Mouse (Mus musculus) kidney, postnatal 10 days (tissue): ENCODE results near the gene Ppih.

ENCODE experiments used
- DNase-seq: peaks from one replicate; pipeline ENCODE4 v3.0.0; 2021; ENCODE audit warnings: mixed read lengths

The Ppih gene

DNA sequence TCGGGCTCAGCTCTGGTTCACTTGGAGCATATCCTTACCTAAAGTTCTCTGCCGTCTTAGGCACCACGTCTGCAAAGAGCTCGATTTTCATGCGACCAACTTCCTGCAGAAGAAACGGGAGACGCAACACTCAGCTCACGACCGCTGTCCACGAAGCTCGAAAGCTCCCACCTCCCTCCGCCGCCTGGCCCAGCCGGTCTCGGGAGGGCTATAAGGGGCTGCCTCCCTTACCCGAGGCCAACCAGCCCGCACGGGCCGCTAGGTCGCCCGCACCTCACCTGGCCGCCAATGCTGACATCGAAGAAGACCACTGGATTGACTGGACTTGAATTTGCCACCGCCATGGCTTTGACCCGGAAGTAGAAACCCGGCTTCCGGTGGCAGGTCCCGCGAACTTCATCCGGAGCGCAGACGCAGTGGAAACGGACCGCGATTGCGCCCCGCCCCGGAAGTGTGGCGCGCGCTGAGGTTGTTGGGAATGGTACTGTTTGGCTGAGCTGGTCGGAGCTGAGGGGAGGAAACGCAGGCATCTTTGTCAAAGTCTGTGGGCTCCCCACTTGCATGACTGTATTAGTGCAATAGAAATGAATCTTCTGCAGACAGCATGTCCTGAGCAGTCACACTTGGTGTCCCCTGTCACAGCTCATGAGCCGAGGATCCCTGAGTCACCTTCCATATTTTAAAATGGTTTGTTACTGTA, at the start of gene Ppih:
TSS of gene Ppih (minus strand) at position 416 of the 700 bp plus-strand sequence.
- peak; percentile 98 for DNase-seq

DNA sequence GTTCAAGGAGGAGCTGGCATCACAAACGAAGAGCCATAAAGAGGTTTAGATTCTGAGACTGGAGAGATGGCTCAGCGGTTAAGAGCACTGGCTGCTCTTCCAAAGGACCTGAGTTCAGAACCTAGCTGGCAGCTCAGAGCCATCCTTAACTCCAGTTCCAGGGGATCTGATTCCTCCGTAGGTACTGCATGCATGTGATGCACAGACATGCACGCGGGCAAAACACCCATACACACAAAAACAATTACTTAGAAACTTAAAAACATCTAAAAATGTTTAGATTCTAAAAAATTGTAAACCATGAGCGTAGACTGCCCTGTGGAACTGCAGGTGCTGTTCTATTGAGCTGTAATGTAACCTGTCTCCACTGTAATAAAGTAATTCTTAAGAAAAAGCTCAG, 49.1 kb upstream of the Ppih start:
- DNase-seq: no peak

DNA sequence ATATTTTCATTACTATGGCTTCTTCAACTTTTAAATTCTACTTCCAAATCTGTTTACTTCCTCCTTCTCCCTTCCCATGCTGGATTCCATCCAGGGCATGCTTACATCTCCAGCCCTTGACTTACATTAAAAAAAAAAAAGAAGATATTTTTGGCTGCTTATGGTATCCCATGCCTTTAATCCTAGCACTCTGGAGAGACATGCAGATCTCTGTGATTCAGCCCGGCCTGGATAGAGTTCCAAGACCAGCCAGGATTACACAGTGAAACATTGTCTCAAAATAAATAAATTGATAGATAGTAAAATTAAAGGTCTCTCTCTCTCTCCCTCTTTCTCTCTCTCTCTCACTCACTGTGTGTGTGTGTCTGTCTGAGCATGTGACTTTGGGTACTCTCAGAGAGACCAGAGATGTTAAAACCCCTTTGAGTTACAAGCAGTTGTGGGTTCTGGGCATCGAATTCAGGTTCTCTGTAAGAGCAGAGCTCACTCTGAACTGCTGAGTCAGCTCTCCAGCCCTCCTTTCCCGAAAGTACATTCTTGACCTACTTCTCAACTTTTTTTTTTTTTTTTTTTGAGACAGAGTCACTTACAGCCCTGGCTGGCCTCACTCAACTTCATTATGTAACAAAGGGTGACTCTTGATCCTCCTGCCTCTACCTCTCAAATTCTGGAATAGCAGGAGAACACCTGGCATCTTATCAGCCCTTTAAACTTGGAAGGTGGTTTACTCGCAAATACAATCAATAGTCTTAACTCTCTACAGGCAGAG, 46.6 kb upstream of the Ppih start:
- DNase-seq: no peak

DNA sequence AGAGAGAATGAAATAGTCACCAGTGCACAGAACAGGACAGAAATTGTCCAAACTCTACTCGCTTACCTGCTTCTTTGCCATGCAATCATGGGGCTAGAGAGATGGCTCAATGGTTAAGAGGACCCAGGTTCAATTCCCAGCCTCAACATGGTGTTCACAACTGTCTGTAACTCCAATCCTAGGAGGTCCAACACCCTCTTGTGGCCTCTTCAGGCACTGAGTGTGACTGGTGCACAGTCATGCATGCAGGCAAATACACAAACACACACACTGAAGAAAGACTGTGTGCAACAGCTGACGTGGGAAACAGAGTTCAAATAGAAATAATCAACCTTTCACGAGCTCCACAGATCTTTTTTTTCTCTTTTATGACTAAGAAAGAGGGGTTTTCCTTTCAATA, 41.9 kb upstream of the Ppih start:
- DNase-seq: no peak

DNA sequence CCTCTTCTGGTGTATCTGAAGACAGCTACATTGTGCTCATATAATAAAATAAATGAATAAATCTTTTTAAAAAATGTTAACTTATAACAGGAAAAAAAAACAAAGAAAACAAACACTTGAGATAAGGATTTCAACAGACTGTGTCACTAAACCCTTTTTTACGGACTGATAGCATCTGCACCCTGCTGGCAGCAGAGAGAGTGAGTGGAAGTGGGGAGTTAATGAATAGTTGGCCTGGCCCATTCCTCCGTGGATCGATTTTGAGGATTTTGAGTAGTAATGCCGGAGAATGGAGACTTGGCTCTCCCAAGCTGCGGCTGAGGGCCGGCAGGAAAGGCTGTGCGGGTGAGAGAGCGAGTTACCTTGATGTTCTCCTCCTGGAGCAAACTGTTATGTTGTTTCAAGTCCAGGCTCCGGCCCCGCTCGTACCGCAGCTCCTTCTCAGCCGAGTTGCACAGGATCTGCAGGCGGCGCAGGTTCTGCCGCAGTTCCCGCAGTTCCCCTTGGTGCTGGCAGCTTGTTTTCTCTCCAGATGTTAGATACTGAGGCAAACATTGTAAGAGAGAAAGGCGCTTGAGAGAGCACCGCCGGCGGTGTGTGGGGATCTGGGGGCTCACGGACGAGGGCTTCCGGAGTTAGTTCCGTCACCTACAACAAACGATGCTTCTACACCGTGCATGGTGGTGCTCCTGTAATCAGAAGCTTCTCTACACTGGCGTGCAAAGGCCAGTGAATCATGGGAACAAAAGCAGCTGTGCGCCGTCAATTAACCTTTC, 39.0 kb upstream of the Ppih start:
- DNase-seq: peak; percentile 21

DNA sequence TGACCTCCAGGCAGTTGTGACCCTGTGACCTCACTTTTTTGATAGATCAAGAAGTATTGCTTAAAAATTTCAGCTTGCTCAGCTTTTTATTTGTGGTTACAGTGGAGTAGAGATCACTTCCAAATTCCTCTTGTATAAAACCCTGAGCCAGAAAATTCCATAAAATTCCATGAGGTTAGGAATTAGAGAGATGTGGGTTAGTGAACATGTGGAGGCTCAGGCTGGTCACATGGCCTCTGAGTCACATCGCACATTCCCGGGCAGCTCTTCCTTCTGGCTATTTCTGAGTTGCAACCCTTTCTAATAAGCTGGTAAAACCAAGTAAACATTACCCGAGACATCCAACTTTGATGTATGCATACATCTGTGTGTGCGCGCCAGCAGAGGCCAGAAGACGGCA, 25.2 kb upstream of the Ppih start:
- DNase-seq: no peak

DNA sequence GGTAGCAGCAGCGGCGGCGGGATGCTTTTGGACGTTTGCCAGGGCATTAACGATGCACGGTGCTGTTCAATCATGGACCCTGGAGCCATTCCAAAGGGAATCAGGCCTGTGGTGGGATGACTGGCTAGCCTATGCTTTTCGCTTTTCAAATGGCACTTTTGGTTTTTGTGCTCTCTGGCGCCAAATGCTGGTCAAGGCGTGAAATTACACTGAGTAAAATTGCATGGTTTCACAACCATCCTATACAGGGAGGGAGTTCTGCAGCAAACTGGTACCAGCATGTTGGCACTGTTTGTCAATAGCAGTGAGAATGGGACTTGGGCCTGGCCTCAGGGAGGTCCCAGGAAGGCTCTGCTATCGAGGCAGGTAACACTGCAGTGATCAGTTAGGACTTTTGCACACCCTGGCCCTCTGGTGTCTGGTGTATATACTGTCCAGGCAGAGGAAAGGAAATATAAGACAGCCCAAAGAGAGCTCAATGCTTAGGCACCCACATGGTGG, 18.6 kb upstream of the Ppih start:
- peak; percentile 46 for DNase-seq

DNA sequence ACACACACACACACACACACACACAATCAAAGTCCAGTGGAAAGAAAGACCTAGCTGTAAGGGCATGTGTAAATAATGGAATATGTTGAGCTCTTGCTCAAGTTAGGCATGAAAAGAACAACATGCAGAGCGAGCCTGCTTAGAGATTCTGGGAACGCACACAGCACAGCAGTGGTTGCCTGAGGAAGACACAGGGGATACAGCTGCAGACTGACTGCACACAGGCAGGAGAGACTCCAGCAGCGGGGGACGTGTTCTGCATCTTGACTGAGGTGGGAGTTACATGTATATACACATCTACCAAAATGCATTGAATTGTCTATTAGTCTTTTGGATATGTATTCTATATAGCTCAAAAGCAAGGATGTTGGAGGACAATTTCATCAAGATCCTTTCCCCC, 18.1 kb upstream of the Ppih start:
- no peak for DNase-seq

DNA sequence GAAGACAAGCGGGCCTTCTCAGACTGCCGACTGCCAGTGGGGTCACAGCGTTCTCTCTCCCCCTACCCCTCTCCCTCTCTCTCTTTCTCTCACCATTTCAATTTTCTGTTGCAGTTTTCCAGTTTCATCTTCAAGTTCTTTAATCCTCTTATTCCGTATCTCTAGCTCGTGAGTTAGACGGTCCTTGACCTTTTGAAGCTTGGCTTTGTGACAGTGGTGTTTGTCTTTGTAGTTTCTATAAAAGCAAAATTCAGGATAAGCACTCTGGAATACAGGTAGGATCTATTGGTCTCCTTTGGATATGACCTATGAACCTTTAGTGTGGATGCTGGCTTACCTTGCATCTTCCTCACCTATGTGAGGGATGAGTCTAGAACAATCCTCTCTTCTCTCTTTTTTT, 13.1 kb upstream of the Ppih start:
- no peak for DNase-seq

DNA sequence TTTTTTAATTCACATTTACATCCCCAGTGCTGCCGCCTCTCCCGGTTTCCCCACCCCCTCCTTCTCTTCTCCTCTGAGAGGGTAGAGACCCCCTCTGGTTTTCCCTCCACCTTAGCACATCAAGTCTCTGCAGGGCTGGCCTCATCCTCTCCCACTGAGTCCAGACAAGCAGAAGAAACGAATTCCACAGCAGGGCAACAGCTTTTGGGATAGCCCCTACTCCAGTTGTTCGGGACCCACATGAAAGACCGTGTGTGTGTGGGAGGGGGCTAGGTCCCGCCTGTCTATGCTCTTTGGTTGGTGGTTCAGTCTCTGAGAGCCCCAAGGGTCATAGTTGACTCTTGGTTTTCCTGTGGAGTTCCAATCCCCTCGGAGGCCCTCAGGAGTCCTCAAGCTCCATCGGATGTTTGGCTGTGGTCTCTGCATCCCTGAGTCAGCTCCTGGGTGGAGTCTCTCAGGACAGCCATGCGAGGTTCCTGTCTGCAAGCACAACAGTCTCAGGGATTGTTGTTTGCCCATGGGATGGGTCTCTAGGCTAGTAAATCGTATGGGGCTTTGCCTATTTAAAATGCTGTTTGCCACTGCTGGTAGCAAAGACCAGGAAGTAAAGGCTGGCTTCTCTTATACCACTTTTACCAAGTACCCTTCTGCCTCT, 677 bp upstream of the Ppih start:
- DNase-seq: peak; percentile 22

DNA sequence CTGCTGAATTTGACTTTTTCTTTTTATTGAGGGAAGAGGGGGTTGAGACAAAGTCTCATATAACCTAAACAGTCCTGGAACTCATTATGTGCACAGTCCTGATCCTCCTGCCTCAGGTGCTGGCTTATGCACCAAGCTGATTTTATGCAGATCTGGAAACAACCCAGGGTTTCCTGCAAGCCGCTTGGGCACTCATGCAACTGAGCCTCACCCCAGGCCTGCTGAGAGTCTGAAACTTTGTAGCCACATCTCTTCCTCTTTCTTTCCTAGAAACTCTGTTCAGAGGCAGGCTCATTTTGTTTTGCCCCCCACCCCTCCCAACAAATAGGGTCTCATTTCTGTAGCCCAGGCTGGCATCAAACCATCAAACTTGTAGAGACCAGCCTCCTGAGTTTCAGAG, 6.6 kb downstream of the Ppih start:
- no peak for DNase-seq

DNA sequence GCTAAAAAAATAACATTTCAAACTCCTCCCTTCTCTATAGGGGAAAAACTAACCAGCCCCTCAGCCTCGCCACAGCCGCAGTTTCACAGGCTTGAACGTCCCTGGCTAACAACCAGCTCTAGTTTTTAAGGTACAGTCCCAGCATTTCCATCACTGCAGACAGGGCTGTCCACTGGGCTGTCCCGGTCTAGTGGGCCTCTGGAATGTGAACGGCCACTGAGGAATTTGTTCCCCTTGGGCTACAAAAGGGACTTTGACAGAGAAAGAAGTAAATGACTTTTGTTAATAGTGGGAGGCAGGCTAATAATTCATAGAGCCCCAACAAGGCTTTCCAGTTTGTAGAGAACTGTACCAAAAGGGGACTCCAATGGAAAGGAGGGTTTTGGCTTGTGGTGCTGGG, 14.9 kb downstream of the Ppih start:
- peak; percentile 72 for DNase-seq

DNA sequence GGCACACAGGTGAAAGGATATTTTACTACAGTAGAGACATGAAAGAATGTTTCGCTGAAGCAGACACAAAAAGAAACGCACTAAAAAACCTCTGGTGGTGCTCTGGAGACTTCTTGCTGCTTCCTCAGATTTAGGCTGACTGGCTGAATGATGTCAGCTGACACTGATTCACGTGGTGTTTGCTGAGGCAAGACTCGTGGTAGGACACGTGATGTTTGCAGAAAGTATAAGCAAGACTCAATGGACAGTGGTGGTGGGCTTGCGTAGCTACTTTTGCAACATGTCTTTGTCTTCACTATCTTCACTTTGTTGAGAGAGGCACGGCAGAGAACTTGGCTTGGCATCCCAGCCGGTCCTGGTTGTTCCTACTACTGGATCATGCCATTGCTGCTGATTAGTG, 17.1 kb downstream of the Ppih start:
- DNase-seq: no peak

DNA sequence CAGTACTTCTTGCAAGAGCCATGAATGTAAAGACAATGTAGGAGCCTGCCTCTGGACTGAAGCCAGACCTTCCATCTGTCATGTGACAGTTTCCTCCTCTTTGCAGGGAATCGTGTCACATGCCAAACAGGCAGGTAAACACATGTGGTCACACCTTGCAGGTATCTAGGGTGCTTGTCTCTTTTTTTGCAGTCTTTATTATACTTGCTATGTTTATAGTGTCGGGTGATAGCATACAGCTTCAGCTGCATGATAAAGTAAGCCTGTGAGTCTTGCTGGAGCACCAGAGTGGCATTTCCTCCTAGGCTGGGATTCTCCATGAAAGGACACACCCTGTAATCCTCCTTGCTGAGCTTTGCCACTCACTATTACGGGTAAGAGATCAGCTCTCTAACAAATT, 18.6 kb downstream of the Ppih start:
- DNase-seq: no peak

DNA sequence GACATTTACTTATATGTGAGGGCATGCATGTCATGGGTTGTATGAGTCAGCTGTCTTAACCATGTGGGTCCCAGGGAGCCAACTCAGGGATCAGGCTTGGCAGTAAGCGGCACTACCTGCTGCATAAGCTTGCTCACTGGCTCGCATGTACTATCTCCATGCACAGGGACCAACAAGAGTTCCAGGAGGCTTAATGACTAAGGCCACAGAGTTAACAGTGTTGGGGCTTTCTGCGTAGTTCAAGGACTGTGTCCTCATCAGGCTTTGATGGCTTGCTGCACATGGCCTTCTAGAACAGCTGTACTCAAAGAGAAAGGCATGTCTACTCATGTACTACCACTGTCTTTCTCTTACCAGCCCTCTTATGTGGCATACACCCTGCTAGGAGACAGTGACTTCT, 19.6 kb downstream of the Ppih start:
- no peak for DNase-seq

DNA sequence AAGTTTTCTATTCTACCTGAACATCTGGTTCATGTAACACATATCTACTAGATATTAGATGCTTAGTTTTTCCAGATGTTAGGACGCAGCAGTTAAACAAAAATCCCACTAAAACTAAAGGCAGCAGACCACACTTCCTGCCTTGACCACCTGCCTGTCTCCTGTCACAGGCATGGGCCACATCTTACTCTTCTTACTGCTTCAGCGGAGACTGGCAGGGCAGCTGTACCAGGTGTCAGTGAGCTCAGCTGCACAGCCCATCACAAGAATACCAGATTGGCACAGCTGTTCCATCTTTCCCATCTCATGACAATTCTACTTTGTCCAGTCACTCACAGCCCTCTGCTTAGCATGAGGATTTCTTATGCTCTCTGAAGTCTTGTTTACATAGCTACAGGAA, 23.0 kb downstream of the Ppih start:
- DNase-seq: no peak

DNA sequence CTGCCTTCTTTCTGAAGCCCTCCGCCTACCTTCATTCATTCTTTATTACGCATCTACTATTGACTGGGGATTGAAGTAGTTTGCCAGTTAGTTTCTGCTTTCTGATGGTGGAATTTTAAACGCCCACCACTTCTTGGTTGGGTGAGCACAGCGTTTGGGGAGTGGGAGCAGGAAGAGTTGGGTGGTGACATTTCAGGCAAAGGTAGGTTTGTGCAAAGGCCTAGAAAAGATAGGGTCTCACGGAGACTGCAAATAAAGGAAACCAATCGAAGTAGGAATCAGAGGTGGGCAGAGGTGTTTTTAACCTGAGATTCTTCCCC, 25.3 kb downstream of the Ppih start:
- DNase-seq: no peak

DNA sequence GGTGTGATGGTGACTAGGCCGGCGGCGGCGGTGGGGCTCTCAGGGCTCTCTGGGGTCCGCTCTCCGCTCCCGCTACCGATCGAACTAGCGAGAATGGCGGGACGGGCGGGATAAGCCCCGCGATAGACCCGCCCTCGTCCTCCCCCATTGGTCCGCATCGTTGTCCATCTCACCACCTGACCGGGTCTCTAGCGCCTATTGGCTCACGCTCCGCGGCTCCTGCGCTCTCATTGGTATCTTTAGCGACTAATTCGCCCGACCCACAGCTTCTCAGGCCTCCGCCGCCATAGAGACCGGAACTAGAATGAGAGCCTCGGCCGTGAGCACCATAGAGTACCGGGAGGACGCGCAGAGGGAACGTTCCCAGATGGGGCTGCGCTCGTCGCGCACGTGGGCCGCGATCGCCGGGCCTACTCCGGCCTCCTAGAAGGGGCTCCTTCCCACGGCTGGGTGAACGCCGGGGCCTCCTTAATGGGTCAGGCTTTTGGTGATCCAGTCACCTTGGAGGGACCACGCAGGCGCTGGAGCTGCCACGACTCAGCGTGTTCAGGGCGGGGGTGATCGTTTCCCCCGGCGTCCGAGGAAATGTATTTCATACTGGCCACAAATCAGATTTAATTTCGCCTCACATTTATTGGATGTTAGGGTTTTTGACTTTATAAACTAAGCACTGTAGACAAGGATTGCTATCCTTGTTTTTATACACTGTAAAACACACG, 25.8 kb downstream of the Ppih start, which contains the start of gene Ybx1:
TSS of gene Ybx1 (minus strand) at position 190 of the 719 bp plus-strand sequence.
- DNase-seq: peak; percentile 100

DNA sequence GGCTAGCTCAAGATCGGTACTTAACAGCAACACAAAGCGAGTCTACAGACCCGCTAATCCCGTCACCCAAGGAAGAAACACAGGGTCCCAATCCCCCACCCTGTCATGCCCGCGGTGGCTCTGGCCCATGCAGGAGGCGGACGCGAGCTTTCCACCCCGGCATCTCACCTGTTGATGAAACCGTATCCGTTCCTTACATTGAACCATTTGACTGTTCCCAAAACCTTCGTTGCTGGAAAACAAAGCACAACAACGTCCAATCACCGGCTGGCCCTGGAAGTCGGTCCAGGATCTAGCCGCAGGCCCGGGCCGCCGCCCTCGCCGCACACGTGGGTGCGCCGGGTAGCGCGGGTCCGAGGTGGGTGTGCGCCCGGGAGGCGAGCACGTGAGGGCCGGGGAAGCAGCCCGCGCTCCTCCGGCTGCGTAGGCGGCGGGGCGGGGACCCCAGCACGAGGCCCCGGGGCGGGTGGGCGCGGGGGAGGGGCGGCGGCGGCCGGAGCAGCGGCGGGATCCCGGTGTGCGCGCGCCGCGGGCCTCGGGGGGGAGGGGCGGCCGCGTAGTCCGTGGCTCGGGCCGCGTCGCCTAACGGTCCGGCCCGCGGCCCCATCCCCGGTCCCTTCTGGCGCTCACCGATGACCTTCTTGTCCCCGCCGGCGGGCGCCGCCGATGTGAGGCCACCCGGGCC, 26.6 kb downstream of the Ppih start:
- no peak for DNase-seq

DNA sequence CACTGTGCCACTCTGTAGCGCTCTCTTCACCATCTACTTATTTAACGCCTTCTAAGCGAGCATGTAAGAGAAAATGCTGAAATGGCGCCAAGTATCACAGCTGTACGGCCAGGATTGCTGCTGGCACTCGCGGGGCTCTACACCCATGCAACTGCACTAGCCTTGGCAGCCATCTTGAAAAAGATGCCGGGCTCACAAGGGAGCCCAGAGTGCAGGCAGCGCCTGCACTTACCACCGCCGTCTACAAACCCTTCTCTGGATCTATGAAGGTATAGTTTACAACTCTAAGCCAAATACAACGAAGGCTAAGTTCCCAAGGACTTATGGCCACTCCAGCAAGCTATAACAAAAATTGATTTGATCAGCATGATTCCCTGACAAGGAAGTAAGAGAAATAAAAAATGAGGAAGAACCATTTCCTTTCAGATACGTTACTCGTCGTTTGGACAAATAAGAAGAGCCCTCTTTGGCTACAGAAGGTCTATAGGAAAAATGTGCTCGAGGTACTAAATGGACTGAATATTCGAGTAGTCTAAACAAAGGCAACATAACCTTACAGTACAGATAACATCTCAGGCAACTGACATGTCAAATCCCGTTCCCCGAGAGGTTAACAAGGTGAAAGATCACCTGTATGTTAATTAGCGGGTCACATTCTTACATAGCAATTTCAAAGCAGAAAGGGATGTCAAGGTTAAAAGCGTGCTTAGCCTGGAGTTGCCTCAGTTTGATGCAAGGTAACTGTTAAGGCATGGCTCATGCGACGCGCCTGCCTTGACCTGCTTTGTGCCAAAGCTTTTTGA, 27.4 kb downstream of the Ppih start:
- peak; percentile 67 for DNase-seq

DNA sequence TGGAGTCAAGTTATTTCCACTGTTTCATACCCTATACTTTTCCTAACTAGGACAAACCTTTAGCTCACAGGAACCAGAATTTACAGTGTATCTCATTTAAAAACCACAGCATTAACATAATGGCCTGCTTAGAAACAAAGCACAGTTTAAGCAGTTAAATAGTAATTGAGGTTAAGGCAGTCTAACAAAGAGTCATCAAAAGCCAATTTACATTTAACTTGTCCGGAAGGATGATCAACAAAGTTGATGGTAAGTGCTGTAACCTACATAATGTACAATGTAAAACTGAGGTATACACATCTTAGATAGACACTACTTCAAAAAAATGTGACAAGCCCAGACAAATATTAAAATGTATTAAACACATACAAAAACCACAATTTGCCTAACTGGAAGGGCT, 28.4 kb downstream of the Ppih start:
- no peak for DNase-seq
